Mouse (Mus musculus): ENCODE measurements around the gene Arhgef17. TPM values are rescaled to one million over a fixed set of nuclear protein-coding genes. Genes with fewer than 3 reads are reported as not detected.

Arhgef17 gene
- polyA plus RNA-seq, 1 experiment from 2014 or later: 5.4 TPM

GRCm38 (mm10) chr7:100904612-100905011 lies 27.3 kb downstream of the Arhgef17 start:
- H3K36me3 ChIP-seq (ENCODE audit: control insufficient read depth, insufficient read depth, low read length): no peaks in the 10 kb centered on the region

DNA sequence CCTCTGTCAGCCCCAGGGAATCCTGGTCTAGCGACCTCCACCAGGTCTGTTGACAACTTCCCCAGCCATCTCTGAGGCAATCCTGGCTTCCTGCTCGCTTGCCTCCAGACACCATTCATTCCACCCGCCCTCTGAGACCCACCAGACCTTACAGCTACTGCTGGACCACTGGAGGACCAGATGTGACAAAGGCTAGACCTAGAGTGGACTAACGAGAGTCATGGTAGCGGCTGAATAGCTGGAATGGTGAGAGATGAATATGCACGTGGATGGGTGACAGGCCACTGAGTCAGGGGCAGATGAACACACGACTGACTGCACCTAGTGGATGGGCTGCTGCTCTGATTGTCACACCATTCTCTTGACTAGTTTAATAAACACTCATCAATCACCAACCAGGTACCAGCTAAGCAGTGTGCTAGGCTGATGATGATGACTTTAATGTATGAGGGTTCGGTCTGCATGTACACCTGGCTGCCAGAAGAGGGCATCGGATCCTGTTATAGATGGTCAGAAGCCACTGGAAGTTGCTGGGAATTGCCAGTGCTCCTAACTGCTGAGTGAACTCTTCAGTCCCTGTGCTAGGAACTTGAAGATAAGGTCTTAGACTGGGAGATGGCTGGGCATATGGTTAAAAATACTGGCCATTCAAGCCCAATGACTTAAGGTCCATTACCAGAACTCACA lies 29.3 kb downstream of the Arhgef17 start:
- ATAC-seq (replicated peaks; ENCODE audit: low FRiP score) (no peak), DNase-seq (ENCODE audit: low spot score) (no peak)
- peaks cover 2% of the 10 kb centered on the region; the same call in 1 of the 2 replicates for H3K4me1 ChIP-seq (replicated peaks; ENCODE audit: control insufficient read depth, insufficient read depth, low read length)
- H3K4me2 ChIP-seq: no peak overlapping the region
- H3K36me3 ChIP-seq (ENCODE audit: control insufficient read depth, insufficient read depth, low read length): no peaks in the 10 kb centered on the region
- no peak overlapping the region for H3K9ac ChIP-seq (ENCODE audit: low read depth, low read length)
- no peaks in the 10 kb centered on the region for H3K9me3 ChIP-seq (ENCODE audit: control insufficient read depth, low read length)
- 72% methylated on average over 9 of the region's 9 CpGs for WGBS
- no peaks in the 10 kb centered on the region for H3K27me3 ChIP-seq (replicated peaks; ENCODE audit: control insufficient read depth, insufficient read depth, low read length)
- no peak overlapping the region for H3K27ac ChIP-seq (ENCODE audit: low read depth, low read length)
- no peak overlapping the region for H3K4me3 ChIP-seq (ENCODE audit: low read depth, low read length)

More at GRCm38 (mm10) chr7:100904612-100905011, 27.3 kb downstream of the Arhgef17 start:
- Histone ChIP-seq H3K4me3 (ENCODE audit: low read depth, low read length) (no peak overlapping the region), H3K27ac (ENCODE audit: low read depth, low read length) (no peak overlapping the region), H3K9me3 (ENCODE audit: control insufficient read depth, low read length) (no peaks in the 10 kb centered on the region), H3K4me1 (replicated peaks; ENCODE audit: control insufficient read depth, insufficient read depth, low read length) (peaks cover 6% of the 10 kb centered on the region; the same call in 1 of the 2 replicates), H3K27me3 (replicated peaks; ENCODE audit: control insufficient read depth, insufficient read depth, low read length) (no peaks in the 10 kb centered on the region), H3K9ac (ENCODE audit: low read depth, low read length) (no peak overlapping the region), H3K4me2 (no peak overlapping the region)
- DNase-seq (ENCODE audit: low spot score) (no peak), ATAC-seq (replicated peaks; ENCODE audit: low FRiP score) (no peak)
- WGBS: 66% methylated on average over 5 of the region's 5 CpGs

DNA sequence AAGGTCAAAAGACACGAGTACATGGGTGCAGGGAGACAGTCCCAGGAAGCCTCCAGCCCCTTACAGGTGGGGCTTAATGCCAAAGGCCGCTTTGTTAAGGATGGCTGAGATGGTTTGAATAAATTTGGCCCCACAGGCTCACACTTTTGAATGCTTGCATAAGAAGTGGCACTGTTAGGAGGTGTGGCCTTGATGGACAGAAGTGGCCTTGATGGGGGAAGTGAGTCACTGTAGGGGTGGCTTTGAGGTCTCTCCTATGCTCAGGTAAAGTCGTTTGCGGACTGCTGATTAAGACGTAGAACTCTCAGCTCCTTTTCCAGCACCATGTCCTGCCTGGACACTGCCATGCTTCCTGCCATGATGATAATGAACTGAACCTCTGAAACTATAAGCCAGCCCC lies 34.1 kb downstream of the Arhgef17 start:
- DNase-seq (ENCODE audit: low spot score) (no peak), ATAC-seq (replicated peaks; ENCODE audit: low FRiP score) (no peak)
- Histone ChIP-seq H3K27ac (ENCODE audit: low read depth, low read length) (no peak overlapping the region), H3K9ac (ENCODE audit: low read depth, low read length) (no peak overlapping the region), H3K4me2 (no peak overlapping the region), H3K9me3 (ENCODE audit: control insufficient read depth, low read length) (no peaks in the 10 kb centered on the region), H3K36me3 (ENCODE audit: control insufficient read depth, insufficient read depth, low read length) (no peaks in the 10 kb centered on the region; the same call in 1 of the 2 replicates), H3K4me1 (replicated peaks; ENCODE audit: control insufficient read depth, insufficient read depth, low read length) (peaks cover 17% of the 10 kb centered on the region), H3K4me3 (ENCODE audit: low read depth, low read length) (no peak overlapping the region), H3K27me3 (replicated peaks; ENCODE audit: control insufficient read depth, insufficient read depth, low read length) (peaks cover 25% of the 10 kb centered on the region)
- 80% methylated on average over 5 of the region's 5 CpGs for WGBS

GRCm38 (mm10) chr7:100894833-100895226 lies 37.1 kb downstream of the Arhgef17 start:
- DNase-seq (ENCODE audit: low spot score) (no peak), ATAC-seq (replicated peaks; ENCODE audit: low FRiP score) (peak; percentile 29; the same call in 1 of the 2 replicates)
- Histone ChIP-seq H3K4me1 (replicated peaks; ENCODE audit: control insufficient read depth, insufficient read depth, low read length) (peaks cover 22% of the 10 kb centered on the region), H3K9ac (ENCODE audit: low read depth, low read length) (peak overlapping the region; percentile 57; the same call in 1 of the 2 replicates), H3K27ac (ENCODE audit: low read depth, low read length) (no peak overlapping the region), H3K9me3 (ENCODE audit: control insufficient read depth, low read length) (no peaks in the 10 kb centered on the region), H3K4me2 (peak overlapping the region; percentile 89), H3K27me3 (replicated peaks; ENCODE audit: control insufficient read depth, insufficient read depth, low read length) (peaks cover 25% of the 10 kb centered on the region), H3K36me3 (ENCODE audit: control insufficient read depth, insufficient read depth, low read length) (peaks cover 1% of the 10 kb centered on the region; the same call in 1 of the 2 replicates), H3K4me3 (ENCODE audit: low read depth, low read length) (peak overlapping the region; percentile 55)
- WGBS: 5% methylated on average over 12 of the region's 12 CpGs

DNA sequence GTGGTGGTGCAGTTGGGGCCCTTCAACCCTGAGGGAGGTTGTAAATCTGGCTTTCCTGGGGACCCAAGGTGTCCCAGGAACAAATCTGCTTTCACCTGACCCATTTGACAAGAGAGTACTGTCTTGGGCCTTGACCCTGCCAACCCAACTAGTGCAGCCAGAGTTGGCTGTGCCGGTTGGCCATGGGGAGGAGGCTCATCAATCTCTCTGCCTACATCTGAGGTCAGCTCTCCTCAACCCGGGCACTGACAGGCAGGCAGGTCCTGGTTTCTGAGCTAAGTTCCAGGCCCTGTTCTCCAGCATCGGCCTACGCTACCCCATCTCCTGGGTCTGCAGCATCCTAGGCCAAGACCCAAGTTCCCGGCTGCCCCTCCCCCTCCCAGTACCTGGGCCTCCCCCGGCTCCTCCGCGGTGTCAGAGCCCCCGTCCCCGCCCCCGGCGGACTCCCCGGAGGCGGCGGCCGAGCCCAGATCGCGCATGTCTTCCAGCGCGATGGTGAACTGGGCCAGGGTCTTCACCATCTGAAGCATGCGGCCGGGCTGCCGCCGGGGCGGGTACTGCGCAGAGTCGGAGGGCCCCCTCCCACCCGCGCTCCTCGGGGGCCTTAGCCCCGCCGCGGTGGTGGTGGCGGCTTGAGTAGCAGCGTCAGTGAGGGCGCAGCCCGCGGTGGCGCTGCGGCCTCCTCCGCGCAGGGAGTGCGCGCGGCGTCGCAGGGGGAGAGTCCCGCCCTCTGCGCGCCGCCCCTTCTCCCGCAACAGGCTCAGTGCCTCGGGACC lies 37.7 kb downstream of the Arhgef17 start:
- Histone ChIP-seq H3K9ac (ENCODE audit: low read depth, low read length) (peak overlapping the region; percentile 57), H3K27ac (ENCODE audit: low read depth, low read length) (no peak overlapping the region), H3K4me1 (replicated peaks; ENCODE audit: control insufficient read depth, insufficient read depth, low read length) (peaks cover 22% of the 10 kb centered on the region), H3K9me3 (ENCODE audit: control insufficient read depth, low read length) (no peaks in the 10 kb centered on the region), H3K4me2 (peak overlapping the region; percentile 89), H3K27me3 (replicated peaks; ENCODE audit: control insufficient read depth, insufficient read depth, low read length) (peaks cover 25% of the 10 kb centered on the region), H3K36me3 (ENCODE audit: control insufficient read depth, insufficient read depth, low read length) (peaks cover 4% of the 10 kb centered on the region; the same call in 1 of the 2 replicates), H3K4me3 (ENCODE audit: low read depth, low read length) (peak overlapping the region; percentile 55)
- 6% methylated on average over 44 of the region's 53 CpGs for WGBS
- DNase-seq (ENCODE audit: low spot score): no peak
- ATAC-seq (replicated peaks; ENCODE audit: low FRiP score): peak; percentile 39; the same call in 1 of the 2 replicates

GRCm38 (mm10) chr7:100893249-100894056 lies 38.5 kb downstream of the Arhgef17 start:
- no peak overlapping the region for H3K27ac ChIP-seq (ENCODE audit: low read depth, low read length)
- no peak for DNase-seq (ENCODE audit: low spot score)
- no peaks in the 10 kb centered on the region for H3K9me3 ChIP-seq (ENCODE audit: control insufficient read depth, low read length)
- no peak for ATAC-seq (replicated peaks; ENCODE audit: low FRiP score)
- 74% methylated on average over 20 of the region's 20 CpGs for WGBS
- no peak overlapping the region for H3K4me2 ChIP-seq
- peaks cover 22% of the 10 kb centered on the region for H3K4me1 ChIP-seq (replicated peaks; ENCODE audit: control insufficient read depth, insufficient read depth, low read length)
- no peak overlapping the region for H3K4me3 ChIP-seq (ENCODE audit: low read depth, low read length)
- H3K36me3 ChIP-seq (ENCODE audit: control insufficient read depth, insufficient read depth, low read length): peaks cover 4% of the 10 kb centered on the region; the same call in 1 of the 2 replicates
- peaks cover 25% of the 10 kb centered on the region for H3K27me3 ChIP-seq (replicated peaks; ENCODE audit: control insufficient read depth, insufficient read depth, low read length)
- no peak overlapping the region for H3K9ac ChIP-seq (ENCODE audit: low read depth, low read length)

DNA sequence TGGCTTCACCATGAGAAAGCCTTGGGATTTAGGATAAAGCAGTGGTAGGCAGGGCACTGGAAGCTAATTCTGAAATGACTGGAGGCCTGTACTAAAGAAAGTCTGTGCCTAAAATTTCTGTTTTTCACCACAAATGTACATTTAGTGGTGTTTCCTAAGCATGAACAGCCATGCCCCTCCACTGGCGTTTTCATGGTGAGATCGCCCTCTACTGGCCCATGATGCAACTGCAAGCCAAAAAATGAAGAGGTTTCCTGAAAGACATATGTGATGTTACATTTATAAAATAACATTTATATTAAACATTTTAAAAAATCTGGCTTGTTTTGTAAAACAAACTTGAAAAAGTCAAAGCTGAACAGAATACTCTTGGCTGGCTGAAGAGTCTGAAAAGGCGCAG lies 45.4 kb downstream of the Arhgef17 start:
- Histone ChIP-seq H3K27me3 (replicated peaks; ENCODE audit: control insufficient read depth, insufficient read depth, low read length) (no peaks in the 10 kb centered on the region), H3K36me3 (ENCODE audit: control insufficient read depth, insufficient read depth, low read length) (peaks cover 13% of the 10 kb centered on the region), H3K4me3 (ENCODE audit: low read depth, low read length) (no peak overlapping the region), H3K9ac (ENCODE audit: low read depth, low read length) (no peak overlapping the region), H3K4me2 (no peak overlapping the region), H3K27ac (ENCODE audit: low read depth, low read length) (no peak overlapping the region), H3K4me1 (replicated peaks; ENCODE audit: control insufficient read depth, insufficient read depth, low read length) (no peaks in the 10 kb centered on the region), H3K9me3 (ENCODE audit: control insufficient read depth, low read length) (no peaks in the 10 kb centered on the region)
- ATAC-seq (replicated peaks; ENCODE audit: low FRiP score): no peak
- no peak for DNase-seq (ENCODE audit: low spot score)
- 27% methylated on average over 3 of the region's 3 CpGs for WGBS

GRCm38 (mm10) chr7:100884460-100884859 lies 47.4 kb downstream of the Arhgef17 start:
- 85% methylated on average over 4 of the region's 4 CpGs for WGBS
- ATAC-seq (replicated peaks; ENCODE audit: low FRiP score): no peak
- Histone ChIP-seq H3K9ac (ENCODE audit: low read depth, low read length) (no peak overlapping the region), H3K27me3 (replicated peaks; ENCODE audit: control insufficient read depth, insufficient read depth, low read length) (no peaks in the 10 kb centered on the region), H3K4me3 (ENCODE audit: low read depth, low read length) (no peak overlapping the region), H3K4me2 (no peak overlapping the region), H3K9me3 (ENCODE audit: control insufficient read depth, low read length) (no peaks in the 10 kb centered on the region), H3K4me1 (replicated peaks; ENCODE audit: control insufficient read depth, insufficient read depth, low read length) (peaks cover 3% of the 10 kb centered on the region; the same call in 1 of the 2 replicates), H3K36me3 (ENCODE audit: control insufficient read depth, insufficient read depth, low read length) (peaks cover 13% of the 10 kb centered on the region), H3K27ac (ENCODE audit: low read depth, low read length) (no peak overlapping the region)
- no peak for DNase-seq (ENCODE audit: low spot score)
